Mouse (Mus musculus): ENCODE measurements around the gene Sectm1a.

GRCm38 (mm10) chr11:121100692-121101091 is 19.7 kb upstream of the Sectm1a start:
- TF ChIP-seq CTCF (IDR thresholded peaks at IDR 0.05; ENCODE audit: low read depth, low read length) = no peak
- no peak for TF ChIP-seq POLR2A (IDR thresholded peaks at IDR 0.05; ENCODE audit: borderline replicate concordance, low read depth, low read length)

Data from bone marrow macrophage, adult 2 months (primary cell).